Mouse (Mus musculus): Measurements from ENCODE around the gene Las1l. TPM values are rescaled to one million over a fixed set of nuclear protein-coding genes. Genes with fewer than 3 reads are reported as not detected.
"Not testable (repeated sequence)": the region's sequence is repeated elsewhere in the genome, so short reads cannot be mapped to it uniquely, and the experiment has no call there.

The Las1l gene
- total and polyA plus RNA-seq, 3 experiments: 19.1 to 40.3 (median 34.5) TPM

- Histone ChIP-seq H3K9ac (ENCODE audit: low read depth, low read length) (peak overlapping the region; percentile 74), H3K4me3 (peak overlapping the region; percentile 20; the same call in 1 of the 2 replicates), H3K27me3 (ENCODE audit: control insufficient read depth, insufficient read depth, low read length) (no peaks in the 10 kb centered on the region), H3K36me3 (ENCODE audit: control insufficient read depth, insufficient read depth, low read length) (no peaks in the 10 kb centered on the region), H3K79me2 (replicated peaks; ENCODE audit: control insufficient read depth, insufficient read depth, low read length) (no peaks in the 10 kb centered on the region), H3K27ac (no peak overlapping the region), H3K4me1 (ENCODE audit: control insufficient read depth, insufficient read depth, low read length) (no peaks in the 10 kb centered on the region)
- peak; percentile 55 to 74 for DNase-seq
- intact Hi-C loops (cut with DNase I): no loop called here
- TF ChIP-seq EP300 (IDR thresholded peaks at IDR 0.05; ENCODE audit: insufficient read depth, low read depth, low read length) (no peak), CTCF (IDR thresholded peaks at IDR 0.05) (no peak), POLR2A (IDR thresholded peaks at IDR 0.05; ENCODE audit: insufficient read depth, low read depth, low read length) (no peak)
- 14% methylated on average over 6 of the region's 6 CpGs for WGBS
Measured at GRCm38 (mm10) chrX:95968594-95968965, 11.8 kb upstream of the Las1l start.

DNA sequence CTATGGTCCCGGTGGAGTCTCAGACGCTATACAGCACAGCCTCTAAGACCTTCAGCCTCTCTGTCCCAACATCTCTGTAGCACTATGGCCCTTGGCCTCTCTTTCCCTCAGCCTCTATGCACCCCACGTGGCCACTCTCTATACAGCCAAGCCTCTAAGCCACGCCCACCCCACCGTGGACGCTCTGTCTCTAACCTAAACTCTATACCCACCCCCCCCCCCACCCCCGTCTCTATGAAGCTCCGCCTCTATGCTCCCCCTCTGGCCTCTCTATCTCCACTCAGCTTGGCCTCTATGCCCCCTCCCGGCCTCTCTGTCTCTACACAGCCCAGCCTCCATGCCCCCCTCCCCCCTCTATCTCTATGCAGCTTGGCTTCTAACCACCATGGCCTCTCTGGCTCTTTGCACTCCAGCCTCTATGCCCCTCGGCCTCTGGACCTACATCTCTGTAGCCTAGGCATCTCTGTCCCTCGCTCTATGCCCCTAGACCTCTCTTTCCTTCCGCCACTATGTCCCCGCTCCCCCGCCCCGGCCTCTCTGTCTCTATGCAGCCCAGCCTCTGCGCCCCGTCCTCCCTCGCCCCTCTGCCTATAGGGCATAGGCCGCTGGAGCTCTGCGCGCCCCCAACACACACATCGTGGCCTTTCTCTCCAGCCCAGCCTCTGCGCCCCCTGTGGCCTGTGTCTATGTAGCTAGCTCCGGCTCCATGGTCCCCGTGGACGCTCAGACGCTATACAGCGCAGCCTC lies 11.3 kb upstream of the Las1l start:
- peak; percentile 22 to 33 for DNase-seq
- Histone ChIP-seq H3K36me3 (ENCODE audit: control insufficient read depth, insufficient read depth, low read length) (no peaks in the 10 kb centered on the region), H3K79me2 (replicated peaks; ENCODE audit: control insufficient read depth, insufficient read depth, low read length) (no peaks in the 10 kb centered on the region), H3K27me3 (ENCODE audit: control insufficient read depth, insufficient read depth, low read length) (no peaks in the 10 kb centered on the region), H3K4me3 (peak overlapping the region; percentile 20; the same call in 1 of the 2 replicates), H3K4me1 (ENCODE audit: control insufficient read depth, insufficient read depth, low read length) (no peaks in the 10 kb centered on the region), H3K27ac (no peak overlapping the region), H3K9ac (ENCODE audit: low read depth, low read length) (peak overlapping the region; percentile 74)
- 23% methylated on average over 28 of the region's 28 CpGs for WGBS
- intact Hi-C loops (cut with DNase I): no loop called here
- TF ChIP-seq CTCF (IDR thresholded peaks at IDR 0.05) (peak; percentile 35; the same call in 1 of the 2 replicates), EP300 (IDR thresholded peaks at IDR 0.05; ENCODE audit: insufficient read depth, low read depth, low read length) (no peak)

DNA sequence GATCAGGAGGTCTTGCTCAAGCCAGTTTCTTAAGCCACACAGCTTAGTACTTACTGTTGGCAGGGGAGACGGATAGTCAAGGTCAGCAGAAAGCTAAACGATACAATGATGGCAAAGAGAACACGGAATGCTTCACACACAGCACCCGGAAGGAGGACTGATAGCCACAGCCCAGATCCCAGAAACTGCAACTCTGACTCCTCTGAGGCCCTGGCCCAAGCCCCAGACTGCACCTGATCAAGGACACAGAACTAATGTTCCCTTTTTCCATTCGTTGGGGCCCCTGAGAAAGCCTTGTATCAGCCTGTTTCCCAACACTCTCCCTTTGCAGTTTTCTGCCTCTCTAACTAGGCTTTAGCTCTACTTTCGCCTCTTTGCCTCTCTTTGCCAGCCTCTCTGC lies 8.3 kb upstream of the Las1l start:
- intact Hi-C loops (cut with DNase I): no loop called here
- Histone ChIP-seq H3K4me1 (ENCODE audit: control insufficient read depth, insufficient read depth, low read length) (no peaks in the 10 kb centered on the region), H3K36me3 (ENCODE audit: control insufficient read depth, insufficient read depth, low read length) (no peaks in the 10 kb centered on the region), H3K27ac (no peak overlapping the region), H3K79me2 (replicated peaks; ENCODE audit: control insufficient read depth, insufficient read depth, low read length) (no peaks in the 10 kb centered on the region), H3K9ac (ENCODE audit: low read depth, low read length) (no peak overlapping the region), H3K27me3 (ENCODE audit: control insufficient read depth, insufficient read depth, low read length) (no peaks in the 10 kb centered on the region), H3K4me3 (no peak overlapping the region)
- TF ChIP-seq POLR2A (IDR thresholded peaks at IDR 0.05; ENCODE audit: insufficient read depth, low read depth, low read length) (no peak), EP300 (IDR thresholded peaks at IDR 0.05; ENCODE audit: insufficient read depth, low read depth, low read length) (no peak), CTCF (IDR thresholded peaks at IDR 0.05) (no peak)
- 62% methylated on average over 6 of the region's 6 CpGs for WGBS
- DNase-seq: no peak

DNA sequence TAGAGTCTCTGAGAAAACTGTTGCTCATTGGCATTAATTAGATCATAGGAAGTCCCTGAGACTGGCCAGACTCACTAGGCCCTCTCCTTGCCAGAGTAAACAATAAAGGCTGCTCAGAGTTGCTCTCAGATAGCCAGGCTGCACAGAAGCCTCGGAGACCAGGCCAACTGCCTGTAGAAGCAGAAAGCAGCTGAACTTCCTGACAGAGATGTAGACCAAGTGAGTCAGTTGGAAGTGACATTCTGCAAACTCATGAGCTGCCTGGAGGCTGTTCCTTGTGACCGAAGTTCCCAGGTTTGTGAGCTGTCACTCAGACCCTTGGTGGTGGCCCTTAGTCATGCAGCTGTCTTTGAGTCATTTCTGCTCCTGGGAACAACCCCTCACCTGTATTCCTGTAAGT lies 6.6 kb upstream of the Las1l start:
- no peak overlapping the region for H3K4me3 ChIP-seq
- no peak overlapping the region for H3K27ac ChIP-seq
- H3K79me2 ChIP-seq (replicated peaks; ENCODE audit: control insufficient read depth, insufficient read depth, low read length): no peaks in the 10 kb centered on the region
- TF ChIP-seq EP300 (IDR thresholded peaks at IDR 0.05; ENCODE audit: insufficient read depth, low read depth, low read length): no peak
- no peak for TF ChIP-seq POLR2A (IDR thresholded peaks at IDR 0.05; ENCODE audit: insufficient read depth, low read depth, low read length)
- TF ChIP-seq CTCF (IDR thresholded peaks at IDR 0.05): no peak
- intact Hi-C loops (cut with DNase I): no loop called here
- no peaks in the 10 kb centered on the region for H3K27me3 ChIP-seq (ENCODE audit: control insufficient read depth, insufficient read depth, low read length)
- peak in 1 of 2 experiments; percentile 4 for DNase-seq
- H3K9ac ChIP-seq (ENCODE audit: low read depth, low read length): no peak overlapping the region
- 45% methylated on average over 2 of the region's 2 CpGs for WGBS
- no peaks in the 10 kb centered on the region for H3K36me3 ChIP-seq (ENCODE audit: control insufficient read depth, insufficient read depth, low read length)
- no peaks in the 10 kb centered on the region for H3K4me1 ChIP-seq (ENCODE audit: control insufficient read depth, insufficient read depth, low read length)

DNA sequence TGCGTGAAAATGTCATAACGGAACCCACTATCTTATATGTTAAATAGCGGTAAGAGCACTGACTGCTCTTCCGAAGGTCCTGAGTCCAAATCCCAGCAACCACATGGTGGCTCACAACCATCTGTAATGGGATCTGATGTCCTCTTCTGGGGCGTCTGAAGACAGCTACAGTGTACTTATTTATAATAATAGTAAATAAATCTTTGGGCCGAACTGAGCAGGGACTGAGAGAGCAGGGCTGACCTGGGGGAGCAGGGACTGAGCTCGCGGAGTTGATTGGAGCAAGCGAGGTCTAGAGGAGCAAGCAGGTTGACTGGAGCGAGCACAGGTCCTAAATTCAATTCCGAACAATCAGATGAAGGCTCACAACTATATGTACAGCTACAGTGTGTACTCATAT lies 699 bp upstream of the Las1l start:
- intact Hi-C loops (cut with DNase I): loop anchor here (10.0 kb wide), 1 partner anchor 513 kb away; the partner anchor contains the start of gene Amer1
- H3K36me3 ChIP-seq (ENCODE audit: control insufficient read depth, insufficient read depth, low read length); H3K79me2 ChIP-seq (replicated peaks; ENCODE audit: control insufficient read depth, insufficient read depth, low read length); H3K4me1 ChIP-seq (ENCODE audit: control insufficient read depth, insufficient read depth, low read length); H3K27me3 ChIP-seq (ENCODE audit: control insufficient read depth, insufficient read depth, low read length); H3K9ac ChIP-seq (ENCODE audit: low read depth, low read length): not testable (repeated sequence)
- peak overlapping the region; percentile 40 for H3K4me3 ChIP-seq
- peak overlapping the region; percentile 70 for H3K27ac ChIP-seq
- peak in 1 of 2 experiments; percentile 11 for DNase-seq
- 43% methylated on average over 11 of the region's 11 CpGs for WGBS

DNA sequence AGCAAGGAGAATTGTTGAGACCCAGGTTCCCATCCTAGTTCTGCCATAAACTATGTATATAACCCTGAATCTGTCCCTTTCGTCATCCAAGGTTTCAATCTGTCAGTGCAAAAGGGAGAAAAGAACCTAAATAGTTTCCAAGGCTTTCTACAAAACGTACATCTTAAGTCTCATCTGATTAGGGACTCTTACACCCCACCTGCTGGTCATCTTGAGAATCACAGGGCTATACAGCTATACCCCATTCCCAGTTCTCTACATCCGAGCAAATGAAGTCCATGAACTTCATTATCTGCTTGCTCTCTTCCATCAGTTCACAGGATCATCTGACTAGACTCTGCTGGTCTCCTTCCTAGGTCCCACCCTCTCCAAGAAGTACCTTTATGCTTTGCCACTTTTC lies 6.0 kb downstream of the Las1l start:
- WGBS: 43% methylated on average over 3 of the region's 3 CpGs
- no peak for DNase-seq
- peaks cover 2% of the 10 kb centered on the region for H3K4me1 ChIP-seq (ENCODE audit: control insufficient read depth, insufficient read depth, low read length)
- no peaks in the 10 kb centered on the region for H3K27me3 ChIP-seq (ENCODE audit: control insufficient read depth, insufficient read depth, low read length)
- H3K36me3 ChIP-seq (ENCODE audit: control insufficient read depth, insufficient read depth, low read length): no peaks in the 10 kb centered on the region
- TF ChIP-seq POLR2A (IDR thresholded peaks at IDR 0.05; ENCODE audit: insufficient read depth, low read depth, low read length): no peak
- TF ChIP-seq CTCF (IDR thresholded peaks at IDR 0.05): peak; percentile 77
- intact Hi-C loops (cut with DNase I): loop anchor here (10.0 kb wide), 1 partner anchor 506 kb away; the partner anchor contains the start of gene Amer1
- H3K27ac ChIP-seq: no peak overlapping the region
- no peak overlapping the region for H3K4me3 ChIP-seq
- no peak overlapping the region for H3K9ac ChIP-seq (ENCODE audit: low read depth, low read length)
- no peaks in the 10 kb centered on the region for H3K79me2 ChIP-seq (replicated peaks; ENCODE audit: control insufficient read depth, insufficient read depth, low read length)

Measured in heart, adult 2 months (tissue).